Mouse (Mus musculus) adrenal gland (tissue): ENCODE data around the gene Senp7.
"Not testable (repeated sequence)": the region's sequence is repeated elsewhere in the genome, so short reads cannot be mapped to it uniquely, and the experiment has no call there.

Experiments
- intact Hi-C: fragments of 180-260 bp; cut with DNase I; formaldehyde crosslinking; loops from one replicate; pipeline ENCODE4 v1.15.1; 2025
- long read RNA-seq, 2 experiments: library from polyadenylated mRNA; unstranded; transcript quantifications; one replicate each; pipeline ENCODE4 v2.0.0; 2020; ENCODE audit warnings: borderline replicate concordance in 1 of 2; ENCODE audit not compliant: insufficient replicate concordance in 1 of 2

Senp7 gene
- long read RNA-seq, experiment 1, partial matches to known transcripts = 2 of 5 reads
- long read RNA-seq, experiment 1, other reads (novel, unspliced or antisense) = 3 of 5 reads
- long read RNA-seq, experiment 2, full-length matches to known transcripts = 2 of 8 reads
- long read RNA-seq, experiment 2, partial matches to known transcripts = 3 of 8 reads
- long read RNA-seq, experiment 2, other reads (novel, unspliced or antisense) = 3 of 8 reads

DNA sequence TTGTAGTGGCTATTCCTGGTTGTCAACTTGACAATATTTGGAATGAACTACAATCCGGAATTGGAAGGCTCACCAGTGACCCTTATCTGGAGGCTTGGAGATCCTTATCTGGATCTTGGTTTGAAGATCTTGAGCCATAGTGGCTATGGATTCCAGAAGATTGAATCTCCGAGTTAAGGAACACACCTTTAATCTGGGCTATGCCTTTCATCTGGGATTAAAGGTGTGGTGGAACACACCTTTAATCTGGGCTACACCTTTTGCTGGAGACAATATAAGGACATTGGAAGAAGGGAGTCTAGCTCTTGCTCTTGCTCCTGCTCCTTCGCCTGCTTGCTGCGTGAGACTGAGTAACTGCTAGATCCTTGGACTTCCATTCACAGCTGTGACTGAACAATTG is at the start of gene Senp7:
Senp7 (plus strand) TSS at position 301 of the 400 bp plus-strand sequence.
- intact Hi-C loops = not testable (repeated sequence)

GRCm38 (mm10) chr16:56006798-56007197 is 41.3 kb upstream of the Senp7 start:
- intact Hi-C loops = no loop called here

GRCm38 (mm10) chr16:56008862-56009261 is 39.3 kb upstream of the Senp7 start:
- intact Hi-C loops = no loop called here

DNA sequence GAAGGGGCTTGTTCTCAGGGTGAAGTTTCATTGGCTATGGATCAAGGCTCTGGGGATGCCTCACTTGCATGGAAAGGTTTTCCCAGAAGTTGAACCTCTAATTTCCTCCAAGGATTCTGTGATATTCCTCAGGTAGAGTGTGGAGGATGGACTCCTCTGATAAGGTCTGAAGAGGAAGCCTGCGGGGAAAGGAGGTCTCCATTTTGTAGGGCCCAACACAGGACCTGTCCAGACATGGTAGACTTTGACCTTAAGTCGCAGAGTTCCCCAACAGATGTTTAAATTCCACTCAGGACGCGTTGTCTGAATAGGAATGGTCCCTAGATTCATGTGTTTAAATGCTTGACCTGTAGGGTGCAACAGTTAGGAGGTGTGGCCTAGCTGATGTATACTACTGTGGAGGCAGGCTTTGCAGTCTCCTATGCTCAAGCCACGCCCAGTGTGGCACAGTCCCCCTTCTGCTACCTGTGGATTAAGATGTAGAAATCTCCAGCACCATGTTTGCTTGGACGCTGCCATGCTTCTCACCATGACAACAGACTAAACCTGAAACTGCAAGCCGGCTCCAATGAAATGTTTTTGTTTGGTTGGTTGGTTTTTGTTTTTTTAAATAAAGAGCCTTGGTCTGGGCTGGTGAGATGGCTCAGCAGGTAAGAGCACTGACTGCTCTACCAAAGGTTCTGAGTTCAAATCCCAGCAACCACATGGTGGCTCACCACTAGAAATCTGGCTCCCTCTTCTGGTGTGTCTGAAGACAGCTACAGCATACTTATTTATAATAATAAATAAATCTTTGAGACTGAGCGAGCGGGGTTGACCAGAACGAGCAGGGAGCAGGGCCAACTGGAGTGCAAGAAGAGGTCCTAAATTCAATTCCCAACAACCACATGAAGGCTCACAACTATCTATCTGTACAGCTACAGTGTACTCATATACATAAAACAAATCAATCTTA is 35.1 kb upstream of the Senp7 start:
- intact Hi-C loops = no loop called here

- intact Hi-C loops = no loop called here
Measured at GRCm38 (mm10) chr16:56014076-56014475, 34.1 kb upstream of the Senp7 start.

- intact Hi-C loops = no loop called here
Measured at GRCm38 (mm10) chr16:56019660-56020059, 28.5 kb upstream of the Senp7 start.

DNA sequence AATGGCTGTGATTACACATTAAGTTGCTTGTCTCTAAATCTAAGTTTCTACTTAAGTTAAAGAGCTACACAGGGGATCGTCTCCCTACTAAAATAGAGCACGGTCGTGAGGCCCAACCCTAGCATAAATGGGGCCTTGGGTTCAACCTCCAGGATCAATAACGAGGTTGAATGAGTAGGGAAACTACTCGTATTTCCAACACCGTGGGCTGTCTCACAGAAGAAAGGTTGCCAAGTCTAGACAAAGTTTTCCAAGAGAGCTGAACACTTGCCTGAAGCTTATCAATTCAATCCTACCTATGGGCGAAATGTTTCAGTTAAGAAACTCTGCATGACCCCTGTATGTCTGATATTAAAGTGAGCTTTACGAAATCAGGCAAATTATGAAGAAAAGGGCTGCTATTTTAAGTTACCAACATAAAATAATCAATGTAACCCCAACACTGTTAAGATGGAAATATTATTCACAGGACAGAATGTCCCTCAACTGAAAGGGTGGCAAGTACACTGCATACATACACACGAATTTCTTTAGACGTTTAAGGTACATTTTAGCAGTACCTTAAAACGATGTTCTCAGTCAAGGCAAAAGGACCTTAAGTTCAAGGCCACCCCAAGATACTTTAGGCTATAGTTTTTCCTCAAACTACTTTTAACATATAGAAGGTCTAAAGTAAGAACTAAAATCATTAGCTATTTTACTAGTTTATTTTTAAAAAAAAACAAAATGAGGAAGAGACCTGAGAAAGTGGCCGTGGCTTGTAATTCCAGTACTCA is 20.1 kb upstream of the Senp7 start:
- intact Hi-C loops = loop anchor here (5.0 kb wide), 1 partner anchor 56 kb away; the partner anchor contains the start of gene Zbtb11

- intact Hi-C loops = loop anchor here (5.0 kb wide), 1 partner anchor 57 kb away; the partner anchor contains the start of gene Zbtb11
Measured at GRCm38 (mm10) chr16:56028722-56029551, 19.2 kb upstream of the Senp7 start.

GRCm38 (mm10) chr16:56029661-56030082 is 18.5 kb upstream of the Senp7 start, which contains the start of gene Pcnp:
TSS of gene Pcnp (minus strand) at chr16:56029739.
- intact Hi-C loops = loop anchor here (5.0 kb wide), 1 partner anchor 57 kb away; the partner anchor contains the start of gene Zbtb11

DNA sequence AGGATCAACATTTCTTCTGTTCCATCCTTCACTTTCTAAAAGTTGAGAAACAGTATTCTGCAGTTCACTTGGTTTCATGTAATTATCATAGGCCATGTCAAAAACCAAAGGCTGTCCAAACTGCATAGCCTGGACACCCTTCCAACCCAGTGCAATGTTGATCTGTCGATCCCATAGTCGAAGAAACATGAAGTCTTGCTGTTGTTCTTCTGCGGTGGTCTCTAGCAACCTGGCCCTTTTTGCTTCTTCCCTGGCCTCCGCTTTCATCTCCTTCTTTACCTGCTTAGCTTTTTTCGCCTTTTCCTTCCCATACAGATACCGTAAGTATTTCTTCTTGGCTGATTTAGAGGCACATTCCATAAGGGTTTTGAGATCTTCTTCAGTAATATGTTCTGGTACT is 13.6 kb upstream of the Senp7 start:
- intact Hi-C loops = no loop called here

DNA sequence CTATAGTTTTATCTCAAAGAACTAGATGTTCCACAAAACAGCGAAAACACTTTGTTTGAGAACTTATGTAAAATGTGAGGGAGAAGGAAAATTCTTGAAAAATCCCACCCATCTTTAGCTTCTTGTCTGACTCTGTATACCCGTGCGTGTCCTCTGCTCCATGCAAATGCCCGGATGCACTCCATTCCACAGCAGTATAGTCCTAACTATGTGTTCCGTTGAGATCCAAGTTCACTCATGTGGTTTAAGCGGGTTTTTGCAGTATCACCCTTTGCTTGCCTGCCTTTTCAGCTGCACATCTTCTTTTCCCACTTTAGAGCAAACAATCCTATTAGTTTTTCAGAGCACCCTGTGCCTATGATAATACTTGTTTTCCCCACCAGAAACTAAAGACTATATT is 11.6 kb upstream of the Senp7 start:
- intact Hi-C loops = no loop called here

DNA sequence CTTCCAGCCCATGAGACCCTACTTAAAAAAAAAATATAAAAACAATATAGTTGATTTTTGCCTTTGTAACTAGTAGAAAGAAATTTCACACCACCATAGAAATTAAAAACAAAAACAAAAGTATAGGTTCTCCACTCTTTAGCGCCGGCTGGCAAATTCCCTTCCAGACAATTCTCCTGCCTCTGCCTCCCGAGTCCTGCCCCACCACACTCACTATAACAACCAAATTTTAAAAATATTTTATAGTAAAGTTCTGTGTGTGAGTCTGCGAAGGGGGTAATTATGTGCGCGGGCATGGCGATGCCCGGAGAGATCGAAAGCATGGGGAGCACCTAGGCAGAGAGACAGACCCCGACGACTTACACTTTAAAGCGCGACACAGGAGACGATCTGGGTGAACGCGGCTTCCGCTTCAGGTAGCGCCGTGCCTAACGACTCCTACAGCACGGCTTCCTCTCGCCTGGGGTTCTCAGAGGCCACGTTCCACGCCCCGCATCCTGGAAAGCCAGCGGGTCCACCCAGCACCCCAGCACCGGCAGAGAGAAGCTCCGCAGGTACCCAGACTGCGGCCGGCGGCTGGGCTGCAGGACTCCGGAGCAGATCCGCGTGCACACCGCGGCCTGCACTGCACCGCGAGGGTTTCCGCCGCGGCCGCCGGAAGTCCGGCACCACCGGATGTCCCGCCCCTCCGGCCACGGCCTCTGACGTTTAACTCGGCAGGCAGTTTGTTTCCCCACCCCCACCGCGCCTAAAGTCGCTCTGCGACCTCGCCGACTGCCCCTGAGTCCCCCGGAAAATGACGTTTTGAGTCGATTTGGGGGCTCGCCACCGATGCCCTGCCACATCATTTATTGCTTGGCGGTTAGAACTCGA is 10.8 kb upstream of the Senp7 start, which contains the start of gene Trmt10c:
Trmt10c (minus strand) TSS at position 682 of the 873 bp plus-strand sequence.
- intact Hi-C loops = no loop called here

GRCm38 (mm10) chr16:56038090-56038489 is 10.0 kb upstream of the Senp7 start:
- intact Hi-C loops = no loop called here

DNA sequence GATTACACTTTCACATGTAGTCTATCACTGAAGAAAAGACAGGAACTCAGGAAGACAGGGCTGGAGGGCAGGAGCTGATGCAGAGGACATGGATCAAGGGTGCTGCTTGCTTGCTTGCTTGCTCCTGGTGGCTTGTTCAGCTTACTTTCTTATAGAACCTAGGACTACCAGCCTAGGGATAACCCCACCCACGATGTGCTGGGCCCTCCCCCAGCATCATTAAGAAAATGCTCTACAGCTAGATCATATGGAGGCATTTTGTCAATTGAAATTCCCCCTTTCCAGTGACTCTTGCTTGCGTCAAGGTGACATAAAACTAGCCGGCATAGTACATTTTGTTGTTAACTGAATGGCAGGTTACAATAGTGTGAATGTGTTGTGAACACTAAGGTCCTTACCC is 7.8 kb downstream of the Senp7 start:
- intact Hi-C loops = no loop called here

DNA sequence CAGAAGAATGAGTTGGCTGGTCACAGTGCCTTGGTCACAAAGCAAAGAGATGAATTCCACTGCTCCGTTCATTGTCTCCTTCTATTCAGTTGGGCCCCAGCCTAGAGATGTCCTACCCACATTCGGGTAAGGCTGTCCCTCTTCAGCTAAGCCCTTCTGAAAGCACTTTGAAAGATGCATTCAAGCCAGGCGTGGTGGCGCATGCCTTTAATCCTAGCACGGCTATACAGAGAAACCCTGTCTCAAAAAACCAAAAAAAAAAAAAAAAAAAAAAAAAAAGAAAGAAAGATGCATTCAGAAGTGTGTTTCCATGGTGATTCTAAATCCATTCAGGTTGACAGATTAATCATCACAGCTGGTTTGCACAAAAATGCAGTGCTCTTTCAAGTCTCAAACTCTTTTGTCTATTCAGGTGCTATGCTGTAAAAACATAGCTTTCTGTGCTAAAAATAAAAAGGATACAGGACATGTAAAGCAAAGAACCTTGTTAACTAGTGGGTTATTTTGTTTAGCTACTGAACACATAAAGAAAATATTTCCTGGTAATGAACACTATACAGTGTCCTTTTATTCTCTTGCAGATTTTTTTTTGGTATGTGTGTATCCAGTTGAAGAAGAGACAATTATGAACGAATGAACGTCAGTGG is 8.9 kb downstream of the Senp7 start:
- intact Hi-C loops = no loop called here

DNA sequence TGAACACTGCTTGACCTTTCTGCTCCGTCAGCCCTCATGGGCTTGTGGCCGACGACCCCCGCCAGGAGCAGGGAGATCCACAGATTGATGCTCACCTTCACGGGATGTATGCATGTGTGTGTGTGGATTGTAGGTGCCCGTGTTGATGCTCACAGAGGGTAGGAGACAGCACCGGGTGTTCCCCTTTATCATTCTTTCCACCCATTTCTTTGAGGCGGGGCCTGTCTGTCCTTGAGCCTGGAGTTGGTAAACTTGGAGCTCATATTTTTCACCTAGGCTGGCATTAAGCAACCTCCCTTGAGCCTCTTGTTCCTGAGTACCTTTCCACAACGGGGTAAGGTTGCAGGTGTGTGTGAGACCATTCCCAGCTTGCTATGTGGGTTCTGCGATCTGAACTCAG is 10.0 kb downstream of the Senp7 start:
- intact Hi-C loops = no loop called here

DNA sequence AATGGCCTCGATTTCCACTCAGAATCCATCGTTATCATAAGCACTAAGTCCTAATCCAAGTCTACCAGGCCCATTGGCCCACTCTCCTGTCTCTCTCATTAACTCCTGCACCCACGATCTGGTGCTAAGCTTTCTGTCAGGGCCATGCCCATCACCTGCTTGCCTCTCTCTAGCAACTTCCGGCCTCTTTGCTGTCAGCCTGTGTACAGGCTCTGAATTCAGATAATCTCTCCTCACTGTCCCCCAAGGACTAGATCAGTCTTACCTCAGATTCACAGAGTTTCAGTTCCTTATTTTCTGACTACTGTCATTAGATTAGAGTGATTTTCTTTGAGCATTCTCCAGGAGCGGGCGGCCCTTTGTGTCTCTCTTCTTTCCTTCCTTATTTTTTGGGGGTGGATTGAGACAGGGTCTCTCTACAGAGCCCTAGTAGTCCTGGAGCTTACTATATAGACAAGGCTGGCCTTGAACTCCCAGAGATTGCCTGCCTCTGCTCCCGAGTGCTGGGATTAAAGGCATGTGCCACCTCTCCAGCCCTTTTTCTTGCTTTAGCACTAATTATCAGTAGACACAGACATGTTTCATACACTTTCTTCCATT is 14.0 kb downstream of the Senp7 start:
- intact Hi-C loops = no loop called here

DNA sequence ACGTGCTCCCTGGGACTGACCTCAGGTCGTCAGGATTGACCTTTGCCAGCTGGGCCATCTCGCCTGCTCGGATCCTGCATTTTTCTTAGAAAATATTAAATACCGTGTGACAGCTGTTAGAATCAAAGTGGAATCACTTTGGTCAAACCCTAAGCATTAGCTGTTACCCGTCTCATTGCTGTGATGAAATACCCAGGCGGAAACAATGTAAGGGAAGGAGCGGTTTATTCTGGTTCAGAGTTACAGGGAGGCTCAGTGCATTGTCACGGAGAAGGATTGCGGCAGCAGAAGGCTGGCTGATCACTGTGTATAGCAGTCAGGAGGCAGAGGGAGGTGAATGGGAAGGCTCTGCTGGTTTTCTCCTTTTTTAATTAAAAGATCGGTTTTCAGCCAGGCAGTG is 14.8 kb downstream of the Senp7 start:
- intact Hi-C loops = no loop called here
